Mouse (Mus musculus) kidney, postnatal 25 days (tissue): ENCODE data around the gene Fibp.

Experiments
- DNase-seq, 2 experiments: peaks; one replicate each; pipeline ENCODE4 v3.0.0; 2021; ENCODE audit warnings: mixed read lengths in 2 of 2

Gene Fibp

DNA sequence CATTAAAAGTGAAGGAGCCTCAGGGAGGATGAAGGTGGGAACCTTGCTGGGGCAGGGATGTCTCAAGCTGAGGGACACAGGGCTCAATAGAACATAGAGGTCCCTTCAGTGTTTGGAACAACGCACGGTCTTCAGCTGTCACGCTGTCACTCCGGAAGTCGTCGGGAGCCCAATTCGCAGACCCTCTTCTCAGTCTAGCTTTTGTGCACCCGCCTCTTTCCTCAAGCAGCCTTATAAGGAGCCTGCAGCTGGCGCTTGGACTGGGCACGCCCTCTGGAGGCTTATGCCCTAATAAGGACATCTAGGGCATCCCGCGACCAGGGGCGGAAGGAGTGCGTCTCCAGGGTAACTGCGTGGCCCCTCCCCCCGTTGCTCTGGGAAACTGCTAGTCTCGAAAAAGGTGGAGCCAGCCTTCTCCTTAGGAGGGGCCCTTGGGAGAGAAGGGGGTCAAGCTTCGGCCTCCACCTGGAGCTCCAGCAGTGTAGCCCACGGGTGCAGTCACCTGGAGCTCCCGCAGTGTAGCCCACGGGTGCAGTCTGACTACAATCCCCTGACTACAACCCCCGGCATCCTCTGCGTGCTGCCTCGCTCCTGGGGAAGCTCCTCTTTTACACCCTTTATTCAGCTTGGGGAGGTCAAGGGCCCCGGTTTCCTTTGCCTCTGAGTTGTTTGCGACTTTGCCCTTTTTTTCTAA is 28.6 kb downstream of the Fibp start:
- DNase-seq: peak; percentile 99

DNA sequence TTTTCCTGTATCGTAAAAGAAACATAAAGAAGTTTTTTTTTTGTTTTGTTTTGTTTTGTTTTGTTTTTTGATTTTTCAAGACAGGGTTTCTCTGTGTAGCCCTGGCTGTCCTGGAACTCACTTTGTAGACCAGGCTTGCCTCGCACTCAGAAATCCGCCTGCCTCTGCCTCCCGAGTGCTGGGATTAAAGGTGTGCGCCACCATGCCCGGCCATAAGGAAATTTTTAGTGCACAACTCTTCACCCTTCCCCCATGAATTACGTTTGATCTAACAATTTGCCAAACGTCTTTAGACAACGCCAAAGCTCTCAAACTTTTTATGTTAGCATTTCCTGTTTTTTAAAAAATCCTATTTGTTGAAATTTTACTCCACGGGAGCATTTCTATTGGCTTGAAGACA is 29.3 kb downstream of the Fibp start:
- DNase-seq: peak in 1 of 2 experiments; percentile 23

GRCm38 (mm10) chr19:5490313-5490897 is 30.0 kb downstream of the Fibp start, which contains the start of gene Cfl1:
Gene Cfl1, plus strand, starts transcription at chr19:5490455.
- DNase-seq: peak; percentile 94 to 98

GRCm38 (mm10) chr19:5490898-5491708 is 30.7 kb downstream of the Fibp start:
- peak; percentile 90 to 94 for DNase-seq

DNA sequence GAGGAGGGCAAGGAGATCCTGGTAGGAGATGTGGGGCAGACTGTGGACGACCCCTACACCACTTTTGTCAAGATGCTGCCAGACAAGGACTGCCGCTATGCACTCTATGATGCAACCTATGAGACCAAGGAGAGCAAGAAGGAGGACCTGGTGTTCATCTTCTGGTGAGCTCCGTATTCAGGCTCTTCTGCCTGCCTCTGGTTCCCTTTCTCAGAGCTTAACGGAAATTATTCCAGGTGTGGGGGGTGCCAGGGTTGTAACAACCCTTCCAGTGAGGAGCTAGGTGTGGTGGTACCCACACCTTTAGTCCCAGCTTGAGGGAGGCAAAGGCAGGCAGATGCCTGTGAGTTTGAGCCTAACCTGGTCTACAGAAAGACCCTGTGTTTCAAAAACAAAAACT is 32.2 kb downstream of the Fibp start:
- no peak for DNase-seq

GRCm38 (mm10) chr19:5493301-5493721 is 32.9 kb downstream of the Fibp start:
- peak; percentile 40 to 68 for DNase-seq

DNA sequence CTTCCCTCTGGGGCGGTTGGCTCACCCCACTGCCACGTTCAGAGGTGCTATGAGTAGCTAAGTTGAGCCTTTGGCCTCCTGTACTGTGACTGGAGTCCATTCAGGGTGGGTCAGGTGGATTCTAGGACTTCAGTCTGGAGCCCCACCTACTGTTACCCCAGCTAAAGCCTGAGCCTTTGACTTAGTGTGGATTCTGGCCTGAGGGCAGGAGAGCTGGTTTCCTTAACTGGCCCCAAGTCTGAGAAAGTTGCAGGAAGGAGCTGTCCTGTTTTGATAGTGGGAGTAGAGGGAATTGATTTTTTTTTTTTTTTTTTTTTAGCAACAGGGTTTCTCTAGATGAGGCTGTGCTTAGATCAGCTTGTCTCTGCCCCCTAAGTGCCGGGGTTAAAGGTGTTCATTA is 33.9 kb downstream of the Fibp start:
- DNase-seq: peak; percentile 57 to 87

DNA sequence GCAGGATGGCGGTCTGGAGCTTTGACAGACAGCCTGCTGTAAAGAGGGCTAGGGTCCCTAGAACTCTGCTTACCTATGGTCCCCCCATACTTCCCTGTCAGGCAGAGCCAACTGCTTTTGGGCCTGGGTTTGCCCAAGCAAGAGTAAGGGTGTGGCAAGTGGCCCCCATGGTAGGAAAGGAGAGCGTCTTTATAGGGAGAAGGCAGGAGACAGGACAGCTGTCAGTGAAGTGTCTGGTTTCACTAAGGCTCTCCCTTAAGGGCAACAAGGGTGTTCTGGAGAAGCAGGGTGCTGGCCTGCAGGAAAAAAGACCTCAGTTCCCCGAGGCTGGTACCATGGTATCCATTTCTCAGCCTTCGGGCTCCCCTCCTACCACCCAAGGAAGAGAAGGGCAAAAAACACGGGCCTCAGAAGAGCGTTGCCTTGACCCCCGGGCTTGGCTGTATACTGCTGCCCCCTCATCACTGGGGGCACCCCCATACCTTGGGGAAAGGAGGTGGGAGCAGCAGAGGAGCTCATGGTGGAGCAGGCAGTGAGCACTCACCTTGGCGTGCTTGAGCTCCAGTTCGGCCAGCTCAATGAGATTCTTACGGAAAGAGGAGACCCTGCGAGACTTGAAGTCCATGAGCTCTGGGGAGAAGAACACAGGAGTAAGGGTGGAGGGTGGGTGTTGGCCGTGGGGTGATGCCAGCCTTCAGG is 35.1 kb downstream of the Fibp start:
- no peak for DNase-seq

DNA sequence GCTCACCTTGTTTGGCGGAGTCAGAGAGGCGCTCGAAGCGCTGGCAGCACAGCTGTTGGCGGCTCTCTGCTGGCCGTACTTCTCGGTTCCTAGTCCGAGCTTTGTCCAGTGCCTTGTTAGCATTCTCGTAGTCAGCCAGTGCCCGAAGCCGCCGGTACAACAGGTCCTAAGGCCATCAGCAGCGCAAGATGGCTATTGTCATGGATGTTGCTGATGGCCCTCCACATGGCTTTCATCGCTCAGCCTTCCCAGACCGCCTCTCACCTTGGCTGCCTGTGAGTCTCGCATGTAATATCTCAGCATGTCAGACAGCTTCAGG is 35.6 kb downstream of the Fibp start:
- no peak for DNase-seq

- DNase-seq: no peak
Observed at GRCm38 (mm10) chr19:5500330-5500875, 40.0 kb downstream of the Fibp start.

- DNase-seq: no peak
Observed at GRCm38 (mm10) chr19:5503687-5504086, 43.3 kb downstream of the Fibp start, which contains the start of gene 1700020D05Rik. Gene 1700020D05Rik, minus strand, starts transcription at chr19:5503787.

GRCm38 (mm10) chr19:5510031-5511026 is 49.9 kb downstream of the Fibp start, which contains the start of gene Snx32:
Gene Snx32, minus strand, starts transcription at chr19:5510538.
- peak; percentile 99 to 100 for DNase-seq

- DNase-seq: no peak
Observed at GRCm38 (mm10) chr19:5511074-5511632, 50.7 kb downstream of the Fibp start.

DNA sequence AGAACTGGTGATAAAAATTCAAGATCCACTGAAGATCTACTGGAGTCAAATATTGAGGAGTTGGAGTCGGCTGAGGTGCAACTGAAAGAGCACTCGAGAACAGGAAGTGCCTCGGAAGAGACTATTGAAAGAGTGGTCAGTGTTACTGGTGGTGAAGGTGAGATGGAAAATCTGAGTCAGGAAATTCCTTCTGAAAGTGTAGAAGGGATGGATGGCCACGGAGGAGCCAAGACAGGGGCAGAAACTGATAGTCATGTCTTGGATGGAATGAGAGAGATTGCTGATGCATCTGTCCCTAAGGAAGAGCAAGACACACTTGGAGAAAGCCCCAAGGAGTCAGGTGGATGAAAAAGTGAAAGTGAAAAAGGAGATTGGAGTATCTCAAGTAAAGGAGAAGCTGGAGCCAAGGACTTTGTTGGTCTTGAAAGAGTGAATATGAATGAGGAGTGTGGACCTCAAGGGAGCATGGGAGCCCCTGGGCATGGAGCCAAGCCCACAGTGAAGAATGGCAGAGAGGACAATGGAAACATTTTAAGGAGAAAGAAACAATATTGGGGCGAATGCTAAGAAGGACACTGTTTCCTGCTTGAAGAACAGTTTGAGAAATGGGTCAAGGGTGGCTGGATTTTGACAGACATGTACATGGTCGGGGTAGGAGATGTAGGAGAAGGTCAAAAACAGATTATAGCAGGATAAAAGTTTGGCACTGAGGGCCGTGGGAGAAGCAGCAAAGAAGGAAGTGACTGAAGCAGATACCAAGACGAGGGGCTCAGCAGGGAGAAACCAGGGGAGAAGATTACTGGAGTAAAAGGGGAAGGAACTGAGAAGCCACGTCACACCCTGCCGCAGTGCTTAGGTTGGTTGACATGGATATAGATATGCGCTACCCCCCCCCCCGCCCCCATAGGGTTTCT is 51.9 kb downstream of the Fibp start:
- no peak for DNase-seq

DNA sequence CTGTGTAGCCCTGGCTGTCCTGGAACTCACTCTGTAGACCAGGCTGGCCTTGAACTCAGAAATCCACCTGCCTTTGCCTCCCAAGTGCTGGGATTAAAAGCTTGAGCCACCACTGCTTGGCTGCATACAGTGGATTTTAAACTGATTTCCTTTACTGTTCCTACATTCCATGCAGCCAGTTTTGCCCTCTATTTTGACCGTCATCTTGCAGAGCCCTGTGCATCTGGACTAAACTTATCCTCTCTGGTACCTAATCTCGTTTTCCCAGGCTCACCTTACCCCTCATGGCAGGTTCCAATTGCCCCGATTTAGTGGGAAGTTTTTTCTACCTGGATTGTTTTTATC is 52.6 kb downstream of the Fibp start:
- DNase-seq: no peak
